Mouse (Mus musculus) embryonic facial prominence, embryonic 15.5 days (tissue): ENCODE data around the gene Naa60. TPM values are rescaled to one million over a fixed set of nuclear protein-coding genes. Genes with fewer than 3 reads are reported as not detected.
"Not testable (repeated sequence)": the region's sequence is repeated elsewhere in the genome, so short reads cannot be mapped to it uniquely, and the experiment has no call there.

ENCODE experiments used
- ATAC-seq: fragments of 200-750 bp; cut with Nextera tagmentation; 2 replicates; pipeline ENCODE4 v1.8.0; 2017; ENCODE audit warnings: low read depth, moderate TSS enrichment; ENCODE audit not compliant: insufficient number of reproducible peaks, low FRiP score, low TSS enrichment
- H3K27ac ChIP-seq: fragments of 300-500 bp; sonication (generic); replicated peaks from 2 replicates; pipeline ENCODE4 v1.5.1; 2015; ENCODE audit warnings: mild to moderate bottlenecking, inconsistent platforms
- H3K27me3 ChIP-seq: fragments of 300-500 bp; sonication (generic); 2 replicates; pipeline ENCODE4 v1.6.1; 2015; ENCODE audit warnings: inconsistent platforms
- H3K36me3 ChIP-seq: fragments of 300-500 bp; sonication (generic); 2 replicates; pipeline ENCODE4 v1.6.1; 2015; ENCODE audit warnings: mild to moderate bottlenecking, inconsistent platforms
- H3K4me1 ChIP-seq: fragments of 300-500 bp; sonication (generic); 2 replicates; pipeline ENCODE4 v1.6.1; 2015; ENCODE audit warnings: inconsistent platforms
- H3K4me2 ChIP-seq: fragments of 300-500 bp; sonication (generic); replicated peaks from 2 replicates; pipeline ENCODE4 v1.6.1; 2015; ENCODE audit warnings: mild to moderate bottlenecking, inconsistent platforms
- H3K4me3 ChIP-seq: fragments of 300-500 bp; sonication (generic); replicated peaks from 2 replicates; pipeline ENCODE4 v1.5.1; 2015; ENCODE audit warnings: mild to moderate bottlenecking, inconsistent platforms
- H3K9ac ChIP-seq: fragments of 300-500 bp; sonication (generic); 2 replicates; pipeline ENCODE4 v1.6.1; 2015; ENCODE audit warnings: inconsistent platforms
- H3K9me3 ChIP-seq: fragments of 300-500 bp; sonication (generic); replicated peaks from 2 replicates; pipeline ENCODE4 v1.6.1; 2016; ENCODE audit warnings: inconsistent platforms
- WGBS: fragments of 180-500 bp; shearing (Covaris S2); methylation state at CpG from one replicate; pipeline ENCODE4 v1.1.7; 2015; 5-methylcytosine and 5-hydroxymethylcytosine counted together
- polyA plus RNA-seq: library from polyadenylated mRNA; unstranded; fragments of >200 nt; fragmentation: Nextera tagmentation; extraction: Ambion mirVana; gene quantifications from 2 replicates; pipeline ENCODE4 v1.2.1, GENCODE M21; 2015

Naa60 gene
- polyA plus RNA-seq, 1 experiment from 2014 or later, result 59.6 TPM

GRCm38 (mm10) chr16:3848416-3848815, 23.8 kb upstream of the Naa60 start:
- H3K36me3 ChIP-seq, result no peaks in the 10 kb centered on the region
- H3K27ac ChIP-seq, result no peak overlapping the region
- no peak overlapping the region for H3K4me3 ChIP-seq
- H3K4me2 ChIP-seq, result no peak overlapping the region
- H3K27me3 ChIP-seq, result no peaks in the 10 kb centered on the region
- no peaks in the 10 kb centered on the region for H3K9me3 ChIP-seq
- ATAC-seq, result no peak
- WGBS, result 70% methylated on average over 3 of the region's 3 CpGs
- H3K9ac ChIP-seq, result no peak overlapping the region
- peaks cover 9% of the 10 kb centered on the region; the same call in 1 of the 2 replicates for H3K4me1 ChIP-seq

GRCm38 (mm10) chr16:3851301-3851700, 20.9 kb upstream of the Naa60 start:
- ATAC-seq, H3K27me3 ChIP-seq: not testable (repeated sequence)
- 85% methylated on average over 13 of the region's 13 CpGs for WGBS

GRCm38 (mm10) chr16:3852586-3852985, 19.6 kb upstream of the Naa60 start:
- H3K36me3 ChIP-seq, result peaks cover 5% of the 10 kb centered on the region; the same call in 1 of the 2 replicates
- no peaks in the 10 kb centered on the region for H3K27me3 ChIP-seq
- H3K4me1 ChIP-seq, result peaks cover 5% of the 10 kb centered on the region; the same call in 1 of the 2 replicates
- no peak overlapping the region for H3K27ac ChIP-seq
- no peak overlapping the region for H3K4me2 ChIP-seq
- no peak overlapping the region for H3K9ac ChIP-seq
- WGBS, result 28% methylated on average over 12 of the region's 12 CpGs
- no peak overlapping the region for H3K4me3 ChIP-seq
- ATAC-seq, result no peak
- no peaks in the 10 kb centered on the region for H3K9me3 ChIP-seq

More at GRCm38 (mm10) chr16:3851301-3851700, 20.9 kb upstream of the Naa60 start:
- not testable (repeated sequence) for H3K4me2 ChIP-seq, H3K27ac ChIP-seq, H3K4me3 ChIP-seq, H3K9me3 ChIP-seq, H3K9ac ChIP-seq, H3K36me3 ChIP-seq, H3K4me1 ChIP-seq

GRCm38 (mm10) chr16:3854437-3855182, 17.6 kb upstream of the Naa60 start:
- WGBS, result 65% methylated on average over 11 of the region's 11 CpGs
- H3K27me3 ChIP-seq, result no peaks in the 10 kb centered on the region
- no peak overlapping the region for H3K9ac ChIP-seq
- no peak overlapping the region for H3K27ac ChIP-seq
- H3K36me3 ChIP-seq, result peaks cover 5% of the 10 kb centered on the region; the same call in 1 of the 2 replicates
- no peak overlapping the region for H3K4me2 ChIP-seq
- H3K9me3 ChIP-seq, result no peaks in the 10 kb centered on the region
- no peak for ATAC-seq
- no peaks in the 10 kb centered on the region for H3K4me1 ChIP-seq
- H3K4me3 ChIP-seq, result no peak overlapping the region

- no peak overlapping the region for H3K4me2 ChIP-seq
- no peaks in the 10 kb centered on the region for H3K27me3 ChIP-seq
- H3K9me3 ChIP-seq, result no peaks in the 10 kb centered on the region
- ATAC-seq, result no peak
- peaks cover 11% of the 10 kb centered on the region for H3K36me3 ChIP-seq
- no peak overlapping the region for H3K9ac ChIP-seq
- no peak overlapping the region for H3K27ac ChIP-seq
- H3K4me3 ChIP-seq, result no peak overlapping the region
- no peaks in the 10 kb centered on the region for H3K4me1 ChIP-seq
- 77% methylated on average over 1 of the region's 1 CpGs for WGBS
Measured at GRCm38 (mm10) chr16:3855776-3856175, 16.4 kb upstream of the Naa60 start.

- peaks cover 25% of the 10 kb centered on the region for H3K36me3 ChIP-seq
- H3K9me3 ChIP-seq, result no peaks in the 10 kb centered on the region
- 79% methylated on average over 4 of the region's 4 CpGs for WGBS
- no peak overlapping the region for H3K4me3 ChIP-seq
- no peaks in the 10 kb centered on the region for H3K27me3 ChIP-seq
- ATAC-seq, result no peak
- H3K4me2 ChIP-seq, result no peak overlapping the region
- no peak overlapping the region for H3K9ac ChIP-seq
- H3K4me1 ChIP-seq, result no peaks in the 10 kb centered on the region
- no peak overlapping the region for H3K27ac ChIP-seq
Measured at GRCm38 (mm10) chr16:3859254-3859653, 12.9 kb upstream of the Naa60 start.

GRCm38 (mm10) chr16:3871815-3872214, 360 bp upstream of the Naa60 start:
- Histone ChIP-seq H3K9ac (peak overlapping the region; percentile 44), H3K4me2 (peak overlapping the region; percentile 87), H3K4me3 (peak overlapping the region; percentile 56), H3K27me3 (no peaks in the 10 kb centered on the region), H3K4me1 (peaks cover 14% of the 10 kb centered on the region), H3K9me3 (no peaks in the 10 kb centered on the region), H3K36me3 (peaks cover 19% of the 10 kb centered on the region), H3K27ac (peak overlapping the region; percentile 63)
- ATAC-seq, result no peak
- WGBS, result 2% methylated on average over 16 of the region's 16 CpGs

- no peak for ATAC-seq
- Histone ChIP-seq H3K27ac (no peak overlapping the region), H3K4me3 (no peak overlapping the region), H3K9ac (no peak overlapping the region), H3K4me1 (peaks cover 14% of the 10 kb centered on the region), H3K27me3 (no peaks in the 10 kb centered on the region), H3K4me2 (no peak overlapping the region), H3K36me3 (0 out of 2 replicates have a peak, but pooled peaks cover 8% of the 10 kb centered on the region), H3K9me3 (no peaks in the 10 kb centered on the region)
- 93% methylated on average over 4 of the region's 4 CpGs for WGBS
Measured at GRCm38 (mm10) chr16:3876346-3876745, 4.2 kb downstream of the Naa60 start.

- Histone ChIP-seq H3K9ac (peak within 1 kb of the TSS; percentile 92), H3K4me1 (peaks cover 12% of the 10 kb centered on the region), H3K27me3 (no peaks in the 10 kb centered on the region), H3K4me3 (peak within 1 kb of the TSS; percentile 96), H3K36me3 (0 out of 2 replicates have a peak, but pooled peaks cover 7% of the 10 kb centered on the region), H3K27ac (peak within 1 kb of the TSS; percentile 96), H3K9me3 (no peaks in the 10 kb centered on the region), H3K4me2 (peak within 1 kb of the TSS; percentile 71)
- WGBS, result under 1% methylated on average over 88 of the region's 88 CpGs
- peak; percentile 99 for ATAC-seq
Measured at GRCm38 (mm10) chr16:3884201-3885064, 12.3 kb downstream of the Naa60 start, which contains the start of the genes Zfp597 and Gm20695. Zfp597 (minus strand) TSS chr16:3884561. Gm20695 (plus strand) TSS chr16:3884648.

- no peak for ATAC-seq
- H3K27ac ChIP-seq, result peak overlapping the region; percentile 96
- WGBS, result under 1% methylated on average over 10 of the region's 10 CpGs
Measured at GRCm38 (mm10) chr16:3885065-3885670, 13.0 kb downstream of the Naa60 start.

More at GRCm38 (mm10) chr16:3885065-3885670, 13.0 kb downstream of the Naa60 start:
- no peaks in the 10 kb centered on the region for H3K9me3 ChIP-seq
- H3K4me3 ChIP-seq, result peak overlapping the region; percentile 96
- H3K4me2 ChIP-seq, result peak overlapping the region; percentile 71
- H3K4me1 ChIP-seq, result peaks cover 12% of the 10 kb centered on the region
- H3K9ac ChIP-seq, result peak overlapping the region; percentile 92
- H3K27me3 ChIP-seq, result no peaks in the 10 kb centered on the region
- 0 out of 2 replicates have a peak, but pooled peaks cover 7% of the 10 kb centered on the region for H3K36me3 ChIP-seq
